Mouse (Mus musculus) hindbrain, postnatal 0 days (tissue): ENCODE results near the gene Nlk. TPM values are rescaled to one million over a fixed set of nuclear protein-coding genes. Genes with fewer than 3 reads are reported as not detected.

Source experiments
- ATAC-seq: fragments of 200-750 bp; cut with Nextera tagmentation; 2 replicates; pipeline ENCODE4 v1.8.0; 2017; ENCODE audit warnings: mild to moderate bottlenecking, moderate TSS enrichment, moderate library complexity
- DNase-seq: peaks from one replicate; pipeline ENCODE4 v3.0.0-alpha.2; 2015; ENCODE audit warnings: low spot score
- H3K27ac ChIP-seq: fragments of 300-500 bp; sonication (generic); 2 replicates; pipeline ENCODE4 v1.5.1; 2014; ENCODE audit warnings: mild to moderate bottlenecking
- H3K27me3 ChIP-seq: fragments of 300-500 bp; sonication (generic); 2 replicates; pipeline ENCODE4 v1.6.1; 2014; ENCODE audit warnings: low read length, mixed read lengths; ENCODE audit not compliant: insufficient read depth
- H3K36me3 ChIP-seq: fragments of 300-500 bp; sonication (generic); 2 replicates; pipeline ENCODE4 v1.6.1; 2014; ENCODE audit warnings: low read length, mixed read lengths; ENCODE audit not compliant: insufficient read depth
- H3K4me1 ChIP-seq: fragments of 300-500 bp; sonication (generic); 2 replicates; pipeline ENCODE4 v1.6.1; 2014; ENCODE audit warnings: antibody characterized with exemption, low read length, mixed read lengths; ENCODE audit not compliant: insufficient read depth
- H3K4me2 ChIP-seq: fragments of 300-500 bp; sonication (generic); 2 replicates; pipeline ENCODE4 v1.6.1; 2014; ENCODE audit warnings: low read depth, mild to moderate bottlenecking, low read length, moderate library complexity, mixed read lengths
- H3K4me3 ChIP-seq: fragments of 300-500 bp; sonication (generic); 2 replicates; pipeline ENCODE4 v1.5.1; 2014; ENCODE audit warnings: low read length
- H3K9ac ChIP-seq: fragments of 300-500 bp; sonication (generic); replicated peaks from 2 replicates; pipeline ENCODE4 v1.6.1; 2014; ENCODE audit warnings: mild to moderate bottlenecking, low read length, moderate library complexity, mixed read lengths
- H3K9me3 ChIP-seq: fragments of 300-500 bp; sonication (generic); 2 replicates; pipeline ENCODE4 v1.6.1; 2016; ENCODE audit warnings: low read length, mixed read lengths
- CTCF ChIP-seq: IDR thresholded peaks from 2 replicates; pipeline ENCODE4 v1.5.1; 2016; ENCODE audit warnings: antibody characterized with exemption, control low read depth, low read depth
- WGBS: fragments of 180-500 bp; shearing (Covaris S2); extraction: QIAGEN DNeasy Blood & Tissue Kit; methylation state at CpG from one replicate; pipeline ENCODE4 v1.1.7; 2014; 5-methylcytosine and 5-hydroxymethylcytosine counted together
- polyA plus RNA-seq: library from polyadenylated mRNA; unstranded; fragments of >200 nt; fragmentation: Nextera tagmentation; extraction: Ambion mirVana; gene quantifications from 2 replicates; pipeline ENCODE4 v1.2.1, GENCODE M21; 2015
- total RNA-seq: library from RNA; depleted of rRNA; stranded (reverse); fragments of >200 nt; gene quantifications from 2 replicates; pipeline ENCODE4 v1.2.3, GENCODE M21; 2014

Nlk gene
- total and polyA plus RNA-seq, 2 experiments from 2014 or later = 20.0 to 36.7 TPM

GRCm38 (mm10) chr11:78556070-78556469 lies 141.1 kb downstream of the Nlk start:
- TF ChIP-seq CTCF = no peak
- Histone ChIP-seq H3K36me3 (no peaks in the 10 kb centered on the region), H3K27ac (no peak overlapping the region), H3K9me3 (no peaks in the 10 kb centered on the region), H3K4me3 (no peak overlapping the region), H3K4me1 (no peaks in the 10 kb centered on the region), H3K9ac (no peak overlapping the region), H3K27me3 (no peaks in the 10 kb centered on the region), H3K4me2 (no peak overlapping the region)
- ATAC-seq (no peak), DNase-seq (no peak)
- WGBS = 83% methylated on average over 4 of the region's 4 CpGs

DNA sequence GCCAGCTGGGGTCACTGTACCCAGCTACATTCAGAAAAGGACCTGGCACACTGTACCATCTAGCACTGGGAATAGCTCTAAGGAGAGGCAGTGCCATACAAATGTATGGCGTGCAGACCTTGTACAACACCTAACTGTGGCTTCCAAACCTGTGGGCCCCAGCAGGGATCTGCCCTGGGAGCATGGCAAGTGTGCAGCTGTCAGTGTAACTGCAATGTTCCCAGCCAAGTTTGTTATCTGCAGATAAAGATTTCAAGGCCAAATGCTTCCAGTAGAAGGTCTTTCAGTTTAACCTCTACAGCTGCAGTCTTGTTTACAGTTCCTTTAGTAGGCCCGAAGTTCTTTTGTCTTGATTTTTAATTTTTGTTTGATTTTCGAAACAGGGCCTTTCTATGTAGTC lies 141.6 kb downstream of the Nlk start:
- Histone ChIP-seq H3K4me1 (no peaks in the 10 kb centered on the region), H3K27ac (no peak overlapping the region), H3K4me2 (no peak overlapping the region), H3K27me3 (no peaks in the 10 kb centered on the region), H3K4me3 (no peak overlapping the region), H3K36me3 (no peaks in the 10 kb centered on the region), H3K9ac (no peak overlapping the region), H3K9me3 (no peaks in the 10 kb centered on the region)
- ATAC-seq (no peak), DNase-seq (no peak)
- TF ChIP-seq CTCF = no peak
- WGBS = 85% methylated on average over 3 of the region's 3 CpGs

GRCm38 (mm10) chr11:78551059-78551398 lies 146.1 kb downstream of the Nlk start:
- ATAC-seq (peak; percentile 46), DNase-seq (no peak)
- H3K4me2 ChIP-seq = peak overlapping the region; percentile 91
- H3K27me3 ChIP-seq = no peaks in the 10 kb centered on the region
- no peaks in the 10 kb centered on the region for H3K9me3 ChIP-seq
- 0 out of 2 replicates have a peak, but pooled peaks cover 7% of the 10 kb centered on the region for H3K4me1 ChIP-seq
- no peak for TF ChIP-seq CTCF
- peak overlapping the region; percentile 61; the same call in 1 of the 2 replicates for H3K9ac ChIP-seq
- H3K4me3 ChIP-seq = peak overlapping the region; percentile 63
- H3K36me3 ChIP-seq = no peaks in the 10 kb centered on the region
- WGBS = 34% methylated on average over 6 of the region's 6 CpGs
- peak overlapping the region; percentile 79 for H3K27ac ChIP-seq

GRCm38 (mm10) chr11:78550168-78551058 lies 146.8 kb downstream of the Nlk start, which contains the start of gene Tmem97:
TSS of gene Tmem97 (minus strand) at chr11:78550777.
- Histone ChIP-seq H3K27me3 (no peaks in the 10 kb centered on the region), H3K4me3 (peak within 1 kb of the TSS; percentile 63), H3K9ac (peak within 1 kb of the TSS; percentile 61), H3K27ac (peak within 1 kb of the TSS; percentile 79), H3K9me3 (no peaks in the 10 kb centered on the region), H3K4me2 (peak within 1 kb of the TSS; percentile 91), H3K4me1 (0 out of 2 replicates have a peak, but pooled peaks cover 7% of the 10 kb centered on the region), H3K36me3 (no peaks in the 10 kb centered on the region)
- ATAC-seq (peak; percentile 100), DNase-seq (peak; percentile 98)
- under 1% methylated on average over 60 of the region's 60 CpGs for WGBS
- TF ChIP-seq CTCF = peak; percentile 49

DNA sequence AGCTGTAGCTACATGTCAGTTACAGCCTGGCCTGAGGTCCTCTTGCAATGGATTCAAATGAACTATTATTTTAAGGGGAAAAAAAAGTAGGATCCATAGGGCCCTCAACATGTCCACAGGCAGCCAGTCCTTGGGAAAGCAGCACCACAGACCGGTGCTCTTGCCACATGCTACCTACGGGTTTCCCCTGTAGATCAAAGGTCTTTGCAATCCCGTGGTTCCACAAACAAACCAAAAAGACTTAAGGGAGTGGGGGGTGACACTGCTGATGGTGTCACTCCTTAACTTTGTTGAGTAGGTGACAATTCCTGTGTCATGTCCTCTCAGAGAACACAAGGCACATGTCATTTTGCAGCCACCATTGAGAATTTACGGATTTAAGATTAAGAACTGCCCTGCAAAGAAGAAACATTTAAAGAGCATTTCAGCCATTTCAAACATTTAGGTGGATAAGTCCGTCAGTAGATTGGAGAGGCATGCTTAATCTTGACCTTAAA lies 147.6 kb downstream of the Nlk start:
- ATAC-seq (no peak), DNase-seq (no peak)
- H3K27ac ChIP-seq = no peak overlapping the region
- 15% methylated on average over 5 of the region's 5 CpGs for WGBS
- no peak for TF ChIP-seq CTCF
- peak overlapping the region; percentile 61 for H3K9ac ChIP-seq
- no peaks in the 10 kb centered on the region for H3K36me3 ChIP-seq
- H3K9me3 ChIP-seq = no peaks in the 10 kb centered on the region
- 0 out of 2 replicates have a peak, but pooled peaks cover 7% of the 10 kb centered on the region for H3K4me1 ChIP-seq
- H3K4me3 ChIP-seq = peak overlapping the region; percentile 63
- no peaks in the 10 kb centered on the region for H3K27me3 ChIP-seq
- peak overlapping the region; percentile 91 for H3K4me2 ChIP-seq

- no peak overlapping the region for H3K4me3 ChIP-seq
- no peaks in the 10 kb centered on the region for H3K9me3 ChIP-seq
- H3K36me3 ChIP-seq = no peaks in the 10 kb centered on the region; the same call in 1 of the 2 replicates
- no peak overlapping the region for H3K27ac ChIP-seq
- TF ChIP-seq CTCF = no peak
- no peak for DNase-seq
- ATAC-seq = no peak
- H3K9ac ChIP-seq = no peak overlapping the region
- H3K4me1 ChIP-seq = 0 out of 2 replicates have a peak, but pooled peaks cover 7% of the 10 kb centered on the region
- WGBS = 81% methylated on average over 2 of the region's 2 CpGs
- no peak overlapping the region for H3K4me2 ChIP-seq
- H3K27me3 ChIP-seq = no peaks in the 10 kb centered on the region
These were observed 149.3 kb downstream of the Nlk start for GRCm38 (mm10) chr11:78547718-78548460.
